In genomic region chr14:103051159-103051769, GRCm38 (mm10) we compare ENCODE assay signal across 9 mouse cellular contexts. TPM values are rescaled to one million over a fixed set of nuclear protein-coding genes. Genes with fewer than 3 reads are reported as not detected.
DNase-seq lines count a peak whose midpoint lies in the region; ATAC-seq lines count a peak whose summit lies in the region.
"Had no signal": no experiment of that assay in that cellular context is flagged by ENCODE, and none has a peak within 500 bp of the region (broad histone marks: within the 10 kb centered on the region; RNA-seq: fewer than 3 reads in every experiment).

No protein-coding gene starts in this region.

- no peak overlapping the region for H3K27ac ChIP-seq in hindbrain, embryonic 14.5 days

- peak; percentile 51 for DNase-seq in Muller cell, postnatal 12 days (ENCODE audit: inconsistent ontology term)
- DNase-seq in cerebellum, adult 9-10 months: peak; percentile 61
- peak; percentile 43 to 63 for DNase-seq in frontal cortex, postnatal 10 days (ENCODE audit: low spot score in 2 of 2)
- DNase-seq in hindbrain, embryonic 14.5 days (ENCODE audit: low spot score): peak; percentile 45
- DNase-seq in layer of hippocampus, postnatal 14 days (ENCODE audit: low spot score in 2 of 2): peak; percentile 70 to 76
- DNase-seq in lung, postnatal 25 days (ENCODE audit: low spot score): peak; percentile 81
- DNase-seq in retina, postnatal 1 day: peak; percentile 74
- peak; percentile 81 to 87 for DNase-seq in thymus, postnatal 36 days

- no peaks in the 10 kb centered on the region for H3K36me3 ChIP-seq in hindbrain, embryonic 14.5 days (replicated peaks; ENCODE audit: control insufficient read depth, insufficient read depth)

- no peak overlapping the region for H3K4me2 ChIP-seq in hindbrain, embryonic 14.5 days (replicated peaks)

- no peaks in the 10 kb centered on the region for H3K27me3 ChIP-seq in hindbrain, embryonic 14.5 days (ENCODE audit: control insufficient read depth, insufficient read depth, low read length)

- no peak overlapping the region for H3K4me3 ChIP-seq in hindbrain, embryonic 14.5 days (replicated peaks; ENCODE audit: low read length)
- H3K4me3 ChIP-seq: myocyte had no signal

- no peak overlapping the region for H3K9ac ChIP-seq in hindbrain, embryonic 14.5 days

- H3K9me3 ChIP-seq in hindbrain, embryonic 14.5 days (ENCODE audit: control insufficient read depth, low read length): no peaks in the 10 kb centered on the region

- no peaks in the 10 kb centered on the region for H3K4me1 ChIP-seq in hindbrain, embryonic 14.5 days (replicated peaks; ENCODE audit: control insufficient read depth, insufficient read depth, low read length)

- WGBS in hindbrain, embryonic 14.5 days: 37% methylated on average over 8 of the region's 8 CpGs

- peak; percentile 69; the same call in 1 of the 2 replicates for ATAC-seq in hindbrain, embryonic 14.5 days (ENCODE audit: low FRiP score)

RNA-seq across cellular contexts. Expression of gene Acod1, which starts 4.5 kb away (rescaled TPM):
- not detected in 2 replicates for polyA plus RNA-seq in hindbrain, embryonic 14.5 days (2014; fragmentation: Nextera tagmentation; extraction: Ambion mirVana)
- not detected for total RNA-seq in layer of hippocampus, postnatal 14 days (2021)
- polyA plus RNA-seq: myocyte had no signal

RNA-seq across cellular contexts. Expression of gene Cln5, which starts 18.8 kb away (rescaled TPM):
- polyA plus RNA-seq in hindbrain, embryonic 14.5 days (2014; fragmentation: Nextera tagmentation; extraction: Ambion mirVana): 14.7 and 17.0 TPM in 2 replicates
- total RNA-seq in layer of hippocampus, postnatal 14 days (2021): 1 to 10 TPM; 6.4 to 8.9 TPM

RNA-seq across cellular contexts. Expression of gene Fbxl3, which starts 48.1 kb away (rescaled TPM):
- 34.5 and 36.2 TPM in 2 replicates for polyA plus RNA-seq in hindbrain, embryonic 14.5 days (2014; fragmentation: Nextera tagmentation; extraction: Ambion mirVana)
- total RNA-seq in layer of hippocampus, postnatal 14 days (2021): 10 to 100 TPM; 71.5 to 71.8 TPM
